Mouse (Mus musculus): ENCODE results near the gene Mreg.

The Mreg gene

GRCm38 (mm10) chr1:72191449-72191848, 20.7 kb downstream of the Mreg start:
- no peak for DNase-seq (ENCODE audit: low spot score in 2 of 2)

GRCm38 (mm10) chr1:72188142-72188738, 23.9 kb downstream of the Mreg start:
- no peak for DNase-seq (ENCODE audit: low spot score in 2 of 2)

- no peak for DNase-seq (ENCODE audit: low spot score in 2 of 2)
These were observed 24.6 kb downstream of the Mreg start for GRCm38 (mm10) chr1:72187486-72187885.

- DNase-seq (ENCODE audit: low spot score in 2 of 2), result no peak
These were observed 26.0 kb downstream of the Mreg start for GRCm38 (mm10) chr1:72186151-72186550.

GRCm38 (mm10) chr1:72183554-72183953, 28.6 kb downstream of the Mreg start:
- no peak for DNase-seq (ENCODE audit: low spot score in 2 of 2)

GRCm38 (mm10) chr1:72182930-72183499, 29.1 kb downstream of the Mreg start:
- no peak for DNase-seq (ENCODE audit: low spot score in 2 of 2)

- DNase-seq (ENCODE audit: low spot score in 2 of 2), result no peak
These were observed 32.2 kb downstream of the Mreg start for GRCm38 (mm10) chr1:72179947-72180346.

GRCm38 (mm10) chr1:72176239-72176638, 35.9 kb downstream of the Mreg start:
- no peak for DNase-seq (ENCODE audit: low spot score in 2 of 2)

GRCm38 (mm10) chr1:72174183-72174582, 37.9 kb downstream of the Mreg start:
- no peak for DNase-seq (ENCODE audit: low spot score in 2 of 2)

GRCm38 (mm10) chr1:72173402-72174051, 38.6 kb downstream of the Mreg start:
- no peak for DNase-seq (ENCODE audit: low spot score in 2 of 2)

GRCm38 (mm10) chr1:72172788-72173187, 39.3 kb downstream of the Mreg start:
- DNase-seq (ENCODE audit: low spot score in 2 of 2), result no peak

GRCm38 (mm10) chr1:72171001-72171860, 40.9 kb downstream of the Mreg start:
- DNase-seq (ENCODE audit: low spot score in 2 of 2), result no peak

- DNase-seq (ENCODE audit: low spot score in 2 of 2), result no peak
These were observed 45.1 kb downstream of the Mreg start for GRCm38 (mm10) chr1:72167024-72167423.

- DNase-seq (ENCODE audit: low spot score in 2 of 2), result no peak
These were observed 45.7 kb downstream of the Mreg start for GRCm38 (mm10) chr1:72166468-72166814.

GRCm38 (mm10) chr1:72165723-72166467, 46.2 kb downstream of the Mreg start:
- DNase-seq (ENCODE audit: low spot score in 2 of 2), result no peak

GRCm38 (mm10) chr1:72160321-72160720, 51.8 kb downstream of the Mreg start:
- DNase-seq (ENCODE audit: low spot score in 2 of 2), result no peak

- no peak for DNase-seq (ENCODE audit: low spot score in 2 of 2)
These were observed 67.1 kb downstream of the Mreg start for GRCm38 (mm10) chr1:72145041-72145440.

GRCm38 (mm10) chr1:72144426-72144825, 67.7 kb downstream of the Mreg start:
- DNase-seq (ENCODE audit: low spot score in 2 of 2), result no peak

- no peak for DNase-seq (ENCODE audit: low spot score in 2 of 2)
These were observed 70.1 kb downstream of the Mreg start for GRCm38 (mm10) chr1:72141893-72142480.

GRCm38 (mm10) chr1:72136101-72136500, 76.0 kb downstream of the Mreg start:
- DNase-seq (ENCODE audit: low spot score in 2 of 2), result no peak

- DNase-seq (ENCODE audit: low spot score in 2 of 2), result no peak
These were observed 77.6 kb downstream of the Mreg start for GRCm38 (mm10) chr1:72134534-72134933.

Data from urinary bladder, postnatal 4 days (tissue).